Comparison of ENCODE assay signal across 8 mouse cellular contexts in genomic region chr7:3644672-3645487, GRCm38 (mm10). TPM values are rescaled to one million over a fixed set of nuclear protein-coding genes. Genes with fewer than 3 reads are reported as not detected.
DNase-seq lines count a peak whose midpoint lies in the region; ATAC-seq lines count a peak whose summit lies in the region.

Gene Cnot3 (plus strand): TSS chr7:3645268.

- H3K9ac ChIP-seq in forebrain, embryonic 14.5 days (ENCODE audit: low read length) = peak within 1 kb of the TSS; percentile 98
- peak within 1 kb of the TSS; percentile 99 for H3K9ac ChIP-seq in neural tube, embryonic 15.5 days (replicated peaks)

- H3K36me3 ChIP-seq in forebrain, embryonic 14.5 days (ENCODE audit: control insufficient read depth, insufficient read depth, low read length) = peaks cover 28% of the 10 kb centered on the region
- peaks cover 11% of the 10 kb centered on the region for H3K36me3 ChIP-seq in neural tube, embryonic 15.5 days

- peak within 1 kb of the TSS; percentile 98 for H3K27ac ChIP-seq in forebrain, embryonic 14.5 days (ENCODE audit: low read depth, low read length)
- peak within 1 kb of the TSS; percentile 97 for H3K27ac ChIP-seq in neural tube, embryonic 15.5 days (replicated peaks)

- intact Hi-C loops in heart, postnatal 14 days (cut with DNase I) = loop anchor here (2.0 kb wide), 1 partner anchor 48 kb away; the partner anchor contains the start of genes Mboat7 and Tsen34

- under 1% methylated on average over 47 of the region's 58 CpGs for WGBS in forebrain, embryonic 14.5 days
- under 1% methylated on average over 55 of the region's 58 CpGs for WGBS in neural tube, embryonic 15.5 days

- no peaks in the 10 kb centered on the region for H3K27me3 ChIP-seq in forebrain, embryonic 14.5 days (replicated peaks; ENCODE audit: control insufficient read depth, insufficient read depth, low read length)
- no peaks in the 10 kb centered on the region for H3K27me3 ChIP-seq in neural tube, embryonic 15.5 days (replicated peaks)

- H3K9me3 ChIP-seq in forebrain, embryonic 14.5 days (replicated peaks; ENCODE audit: control insufficient read depth, low read length) = no peaks in the 10 kb centered on the region
- no peaks in the 10 kb centered on the region for H3K9me3 ChIP-seq in neural tube, embryonic 15.5 days (replicated peaks)

- ATAC-seq in forebrain, embryonic 14.5 days = peak; percentile 98
- ATAC-seq in neural tube, embryonic 15.5 days (ENCODE audit: low FRiP score) = peak; percentile 97

- DNase-seq in ES-CJ7 (ENCODE audit: low read depth, low spot score) = peak; percentile 99
- DNase-seq in cerebellum, adult 11 months = peak; percentile 99
- peak; percentile 100 for DNase-seq in forebrain, embryonic 14.5 days (ENCODE audit: low spot score)
- DNase-seq in heart, postnatal 14 days = peak; percentile 94 to 95
- peak; percentile 100 for DNase-seq in layer of hippocampus, adult 11-12 months (ENCODE audit: low spot score)
- peak; percentile 100 for DNase-seq in lung, adult 18-20 months
- peak; percentile 100 for DNase-seq in testis, postnatal 14 days (ENCODE audit: low spot score)

- H3K4me1 ChIP-seq in forebrain, embryonic 14.5 days (ENCODE audit: control insufficient read depth, insufficient read depth, low read length) = peaks cover 28% of the 10 kb centered on the region
- H3K4me1 ChIP-seq in neural tube, embryonic 15.5 days = peaks cover 45% of the 10 kb centered on the region

- H3K4me2 ChIP-seq in forebrain, embryonic 14.5 days (ENCODE audit: low read length) = peak within 1 kb of the TSS; percentile 89
- H3K4me2 ChIP-seq in neural tube, embryonic 15.5 days = peak within 1 kb of the TSS; percentile 80

- H3K4me3 ChIP-seq in forebrain, embryonic 14.5 days (ENCODE audit: low read depth, low read length) = peak within 1 kb of the TSS; percentile 100
- peak within 1 kb of the TSS; percentile 91 for H3K4me3 ChIP-seq in neural tube, embryonic 15.5 days (replicated peaks)

RNA-seq across cellular contexts. Expression of gene Cnot3, which starts in this region (rescaled TPM):
- 40.5 and 44.2 TPM in 2 replicates for polyA plus RNA-seq in forebrain, embryonic 14.5 days (2014; fragmentation: Nextera tagmentation; extraction: Ambion mirVana)
- total RNA-seq in heart, postnatal 14 days (2021) = 10 to 100 TPM; 30.4 to 34.1 TPM
- polyA plus RNA-seq in neural tube, embryonic 15.5 days (2015; fragmentation: Nextera tagmentation; extraction: Ambion mirVana) = 36.4 and 43.0 TPM in 2 replicates

Comparison
In these comparisons a context has a peak if more than half of its experiments do, and no peak if none do; other contexts are left out.
1. Peak in every context shown above with its lines: DNase-seq, ATAC-seq, H3K4me3 ChIP-seq and H3K27ac ChIP-seq.